Mouse (Mus musculus) limb, embryonic 12.5 days (tissue): ENCODE measurements around the gene Reps1. TPM values are rescaled to one million over a fixed set of nuclear protein-coding genes. Genes with fewer than 3 reads are reported as not detected.
A peak's percentile ranks its signal among the peaks of the same experiment; 100 is the strongest.

Experiments used
- ATAC-seq: fragments of 200-750 bp; cut with Nextera tagmentation; 2 replicates; pipeline ENCODE4 v1.8.0; 2017; ENCODE audit warnings: low read depth, moderate TSS enrichment; ENCODE audit not compliant: insufficient number of reproducible peaks, insufficient read depth, low FRiP score, low TSS enrichment
- H3K27ac ChIP-seq: fragments of 300-500 bp; sonication (generic); 2 replicates; pipeline ENCODE4 v1.5.1; 2016; ENCODE audit warnings: mild to moderate bottlenecking, moderate library complexity
- H3K27me3 ChIP-seq: fragments of 300-500 bp; sonication (generic); 2 replicates; pipeline ENCODE4 v1.6.1; 2016; ENCODE audit warnings: mild to moderate bottlenecking, moderate library complexity
- H3K36me3 ChIP-seq: fragments of 300-500 bp; sonication (generic); 2 replicates; pipeline ENCODE4 v1.6.1; 2016; ENCODE audit warnings: mild to moderate bottlenecking, moderate library complexity
- H3K4me1 ChIP-seq: fragments of 300-500 bp; sonication (generic); replicated peaks from 2 replicates; pipeline ENCODE4 v1.6.1; 2016
- H3K4me2 ChIP-seq: fragments of 300-500 bp; sonication (generic); 2 replicates; pipeline ENCODE4 v1.6.1; 2016; ENCODE audit warnings: mild to moderate bottlenecking, moderate library complexity
- H3K4me3 ChIP-seq: fragments of 300-500 bp; sonication (generic); replicated peaks from 2 replicates; pipeline ENCODE4 v1.5.1; 2016; ENCODE audit warnings: mild to moderate bottlenecking
- H3K9ac ChIP-seq: fragments of 300-500 bp; sonication (generic); replicated peaks from 2 replicates; pipeline ENCODE4 v1.6.1; 2016; ENCODE audit warnings: mild to moderate bottlenecking, moderate library complexity
- H3K9me3 ChIP-seq: fragments of 300-500 bp; sonication (generic); 2 replicates; pipeline ENCODE4 v1.6.1; 2016; ENCODE audit warnings: mild to moderate bottlenecking, moderate library complexity
- WGBS: fragments of 180-500 bp; shearing (Covaris S2); methylation state at CpG from one replicate; pipeline ENCODE4 v1.1.7; 2016; 5-methylcytosine and 5-hydroxymethylcytosine counted together
- polyA plus RNA-seq: library from polyadenylated mRNA; unstranded; fragments of >200 nt; fragmentation: Nextera tagmentation; extraction: Ambion mirVana; gene quantifications from 2 replicates; pipeline ENCODE4 v1.2.1, GENCODE M21; 2016

Gene Reps1
- polyA plus RNA-seq = 21.3 and 38.1 TPM in 2 replicates

DNA sequence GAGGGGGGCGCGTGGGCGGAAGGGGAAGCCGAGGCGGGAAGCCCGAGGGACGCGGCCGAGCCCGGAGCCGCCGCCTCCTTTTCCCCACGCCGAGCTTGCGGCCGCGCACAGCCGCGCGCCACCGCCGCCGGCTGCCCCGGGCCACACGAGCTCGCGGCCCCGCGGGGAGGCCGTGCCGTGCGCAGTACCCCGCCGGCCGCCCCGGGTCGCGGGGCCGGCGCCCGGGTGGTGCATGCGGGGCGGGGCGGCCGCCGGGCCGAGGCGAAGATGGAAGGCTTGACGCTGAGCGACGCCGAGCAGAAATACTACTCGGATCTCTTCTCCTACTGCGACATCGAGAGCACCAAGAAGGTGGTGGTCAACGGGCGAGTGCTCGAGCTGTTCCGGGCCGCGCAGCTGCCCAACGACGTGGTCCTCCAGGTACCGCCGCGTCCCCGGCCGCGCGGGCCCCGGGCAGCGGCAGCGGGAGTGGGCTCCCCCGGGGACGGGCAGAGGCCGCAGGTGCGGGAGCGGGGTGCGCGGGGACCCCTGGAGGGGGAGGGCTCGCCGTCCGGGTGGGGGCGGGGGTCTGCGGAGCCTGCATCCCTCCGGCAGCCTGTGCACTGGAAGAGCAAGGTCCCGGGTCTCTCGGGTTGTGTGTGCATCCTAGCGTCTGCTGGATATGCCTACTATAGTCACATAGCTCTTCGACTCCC, at the start of gene Reps1:
TSS of gene Reps1 (plus strand) at position 166 of the 695 bp plus-strand sequence.
- Histone ChIP-seq H3K27me3 (no peaks in the 10 kb centered on the region), H3K4me1 (peaks cover 31% of the 10 kb centered on the region), H3K27ac (peak within 1 kb of the TSS; percentile 95), H3K4me3 (peak within 1 kb of the TSS; percentile 96), H3K9ac (peak within 1 kb of the TSS; percentile 95), H3K9me3 (no peaks in the 10 kb centered on the region), H3K4me2 (peak within 1 kb of the TSS; percentile 65), H3K36me3 (no peaks in the 10 kb centered on the region)
- ATAC-seq = peak; percentile 64
- WGBS = under 1% methylated on average over 88 of the region's 90 CpGs

DNA sequence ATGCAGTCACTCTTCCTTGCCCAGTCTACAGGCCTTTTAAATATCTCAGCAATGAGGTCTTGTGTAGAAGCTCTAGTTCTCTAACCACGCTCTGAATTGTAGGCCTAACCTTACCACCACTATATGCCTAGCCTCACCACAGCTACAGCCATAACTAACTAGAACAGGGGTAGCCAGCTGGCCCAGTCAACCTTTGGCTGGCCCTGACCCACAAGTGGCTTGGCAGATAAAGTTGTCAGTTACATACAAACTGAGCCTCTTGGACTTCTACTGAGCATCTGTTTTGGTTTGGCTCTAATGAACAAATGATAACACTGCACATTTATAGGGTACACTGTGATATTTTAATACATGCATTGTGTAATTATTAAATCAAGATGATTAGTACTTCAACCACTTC, 48.9 kb upstream of the Reps1 start:
- H3K9ac ChIP-seq = no peak overlapping the region
- no peaks in the 10 kb centered on the region for H3K27me3 ChIP-seq
- 83% methylated on average over 1 of the region's 1 CpGs for WGBS
- H3K4me1 ChIP-seq = no peaks in the 10 kb centered on the region
- H3K36me3 ChIP-seq = peaks cover 21% of the 10 kb centered on the region
- ATAC-seq = no peak
- no peak overlapping the region for H3K4me3 ChIP-seq
- no peak overlapping the region for H3K4me2 ChIP-seq
- H3K9me3 ChIP-seq = no peaks in the 10 kb centered on the region
- H3K27ac ChIP-seq = no peak overlapping the region

DNA sequence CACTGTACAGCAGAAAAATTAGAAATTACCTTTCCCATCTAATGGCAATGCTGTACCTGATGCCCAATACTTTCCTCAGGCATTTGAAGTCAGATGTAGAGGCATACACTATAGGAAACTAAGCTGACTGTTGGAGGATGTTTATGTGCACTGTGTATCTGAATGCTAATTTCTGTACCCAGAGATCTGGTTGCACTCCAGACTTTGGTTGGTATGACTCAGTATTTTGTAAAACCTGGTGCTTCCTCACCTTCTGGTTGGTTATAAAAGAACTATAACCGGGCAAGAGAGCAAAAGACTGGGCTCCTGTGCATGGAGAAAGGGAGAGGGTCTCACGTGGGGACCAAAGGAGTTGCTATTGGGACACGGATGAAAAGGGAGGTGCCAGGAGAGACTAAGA, 48.4 kb upstream of the Reps1 start:
- Histone ChIP-seq H3K4me3 (no peak overlapping the region), H3K4me2 (no peak overlapping the region), H3K9me3 (no peaks in the 10 kb centered on the region), H3K27me3 (no peaks in the 10 kb centered on the region), H3K27ac (no peak overlapping the region), H3K36me3 (peaks cover 23% of the 10 kb centered on the region), H3K4me1 (no peaks in the 10 kb centered on the region), H3K9ac (no peak overlapping the region)
- no peak for ATAC-seq
- WGBS = 88% methylated on average over 3 of the region's 3 CpGs

DNA sequence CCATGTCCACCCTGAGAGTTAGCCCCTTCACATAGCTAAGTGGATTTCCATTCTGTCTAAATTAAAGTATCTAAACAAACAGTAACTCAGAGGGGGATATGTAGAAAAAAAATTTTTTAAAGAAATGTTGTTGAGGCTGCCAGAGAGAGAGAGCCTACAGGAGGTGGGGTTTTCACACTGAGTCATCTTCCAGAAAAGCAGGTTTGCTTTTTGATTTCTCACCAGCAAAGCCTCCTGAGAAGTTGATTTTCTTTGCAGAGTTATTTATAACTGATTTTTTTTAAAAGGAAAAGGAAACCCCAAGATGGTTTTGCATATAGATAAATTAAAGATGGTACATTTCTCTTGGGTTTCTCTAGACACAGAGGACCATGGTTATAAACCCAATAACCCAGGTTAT, 47.5 kb upstream of the Reps1 start:
- no peaks in the 10 kb centered on the region for H3K9me3 ChIP-seq
- H3K36me3 ChIP-seq = peaks cover 23% of the 10 kb centered on the region
- no peak overlapping the region for H3K27ac ChIP-seq
- ATAC-seq = no peak
- H3K9ac ChIP-seq = no peak overlapping the region
- H3K4me2 ChIP-seq = no peak overlapping the region
- no peaks in the 10 kb centered on the region for H3K27me3 ChIP-seq
- H3K4me1 ChIP-seq = no peaks in the 10 kb centered on the region
- no peak overlapping the region for H3K4me3 ChIP-seq

DNA sequence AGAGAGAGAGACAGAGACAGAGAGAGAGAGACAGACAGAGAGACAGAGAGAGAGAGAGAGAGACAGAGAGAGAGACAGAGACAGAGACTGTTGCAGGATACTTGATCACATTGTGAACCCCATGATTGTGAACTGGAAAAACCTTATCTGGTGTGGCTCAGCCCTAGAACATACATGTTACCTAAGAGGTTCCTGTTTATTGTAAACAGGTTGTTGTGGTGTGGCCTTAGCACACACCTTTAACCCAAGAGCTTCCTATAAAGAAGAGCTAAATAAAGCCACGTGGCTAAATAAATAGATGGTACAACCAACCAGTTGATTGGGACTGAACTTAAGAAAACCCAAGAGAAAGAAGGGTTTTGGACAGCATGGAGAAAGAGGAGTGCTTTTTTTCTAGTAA, 45.9 kb upstream of the Reps1 start:
- H3K9me3 ChIP-seq = no peaks in the 10 kb centered on the region
- no peak for ATAC-seq
- H3K36me3 ChIP-seq = peaks cover 33% of the 10 kb centered on the region
- H3K4me2 ChIP-seq = no peak overlapping the region
- WGBS = 58% methylated on average over 1 of the region's 1 CpGs
- no peaks in the 10 kb centered on the region for H3K27me3 ChIP-seq
- no peak overlapping the region for H3K27ac ChIP-seq
- no peak overlapping the region for H3K9ac ChIP-seq
- H3K4me3 ChIP-seq = no peak overlapping the region
- H3K4me1 ChIP-seq = no peaks in the 10 kb centered on the region

DNA sequence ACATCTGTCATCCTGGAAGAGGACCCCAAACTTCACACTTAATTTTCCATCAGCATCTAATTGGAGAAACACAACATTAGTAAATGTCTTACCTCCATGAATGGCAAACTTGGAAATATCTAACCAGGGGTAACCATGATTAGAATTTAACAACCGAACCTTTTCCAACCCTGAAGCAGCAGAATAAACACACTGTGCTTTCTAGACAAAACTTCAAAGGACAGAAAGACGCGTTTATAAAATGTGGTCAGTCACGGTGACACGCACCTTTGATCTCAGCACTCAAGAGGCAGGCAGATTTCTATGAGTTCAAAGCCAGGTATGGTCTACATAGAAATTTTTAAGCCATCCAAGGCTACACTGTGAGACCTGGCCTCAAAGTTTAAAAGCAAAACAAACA, 43.9 kb upstream of the Reps1 start:
- H3K27me3 ChIP-seq = no peaks in the 10 kb centered on the region
- no peak overlapping the region for H3K4me2 ChIP-seq
- H3K4me3 ChIP-seq = no peak overlapping the region
- peaks cover 48% of the 10 kb centered on the region for H3K36me3 ChIP-seq
- H3K4me1 ChIP-seq = no peaks in the 10 kb centered on the region
- no peak overlapping the region for H3K9ac ChIP-seq
- no peak for ATAC-seq
- H3K9me3 ChIP-seq = no peaks in the 10 kb centered on the region
- WGBS = 69% methylated on average over 5 of the region's 5 CpGs
- H3K27ac ChIP-seq = no peak overlapping the region

DNA sequence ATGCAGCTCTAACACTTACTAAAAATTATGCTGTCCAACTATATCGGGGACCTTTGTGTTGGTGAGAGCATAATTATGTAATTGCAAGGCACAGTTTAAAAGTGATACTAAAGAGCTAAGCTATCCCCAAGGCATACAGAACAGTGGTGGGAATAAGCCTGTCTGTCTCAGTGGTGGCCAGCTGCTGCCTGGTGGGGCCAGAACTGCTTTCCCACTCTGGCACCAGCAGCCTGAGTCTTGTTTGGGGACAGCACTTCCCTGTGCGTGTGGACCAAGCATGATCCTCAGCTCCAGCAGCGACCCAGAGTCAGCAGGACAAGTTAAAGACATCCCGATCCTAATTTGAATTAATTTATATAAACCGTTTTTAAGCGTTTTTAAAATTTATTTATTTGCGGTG, 35.2 kb upstream of the Reps1 start:
- H3K9me3 ChIP-seq = no peaks in the 10 kb centered on the region
- H3K4me3 ChIP-seq = no peak overlapping the region
- peaks cover 9% of the 10 kb centered on the region for H3K4me1 ChIP-seq
- no peaks in the 10 kb centered on the region for H3K27me3 ChIP-seq
- H3K27ac ChIP-seq = no peak overlapping the region
- ATAC-seq = no peak
- WGBS = 87% methylated on average over 7 of the region's 7 CpGs
- peaks cover 27% of the 10 kb centered on the region for H3K36me3 ChIP-seq
- no peak overlapping the region for H3K4me2 ChIP-seq
- H3K9ac ChIP-seq = no peak overlapping the region

DNA sequence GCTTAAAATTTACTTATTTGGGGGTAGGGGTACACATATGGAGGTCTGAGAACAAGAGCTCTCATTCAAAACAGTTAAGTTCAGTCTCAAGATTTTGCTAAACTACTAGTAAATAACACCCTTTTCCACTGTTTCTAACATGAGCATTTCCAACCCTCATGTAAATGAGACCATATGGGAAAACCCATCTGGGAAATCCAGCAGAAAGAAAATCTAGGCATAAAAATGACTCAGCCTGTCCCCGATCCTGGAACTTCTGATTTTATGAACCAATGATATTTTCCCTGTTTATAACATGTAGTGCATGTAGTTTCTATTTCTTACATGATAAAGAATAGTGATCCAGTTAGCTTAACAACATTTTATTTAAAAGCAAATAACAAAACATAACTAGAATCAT, 34.8 kb upstream of the Reps1 start:
- H3K27me3 ChIP-seq = no peaks in the 10 kb centered on the region
- H3K9me3 ChIP-seq = no peaks in the 10 kb centered on the region
- H3K9ac ChIP-seq = no peak overlapping the region
- ATAC-seq = no peak
- peaks cover 26% of the 10 kb centered on the region for H3K36me3 ChIP-seq
- H3K27ac ChIP-seq = no peak overlapping the region
- peak overlapping the region; percentile 62; the same call in 1 of the 2 replicates for H3K4me2 ChIP-seq
- no peak overlapping the region for H3K4me3 ChIP-seq
- H3K4me1 ChIP-seq = peaks cover 9% of the 10 kb centered on the region
- 77% methylated on average over 1 of the region's 1 CpGs for WGBS

DNA sequence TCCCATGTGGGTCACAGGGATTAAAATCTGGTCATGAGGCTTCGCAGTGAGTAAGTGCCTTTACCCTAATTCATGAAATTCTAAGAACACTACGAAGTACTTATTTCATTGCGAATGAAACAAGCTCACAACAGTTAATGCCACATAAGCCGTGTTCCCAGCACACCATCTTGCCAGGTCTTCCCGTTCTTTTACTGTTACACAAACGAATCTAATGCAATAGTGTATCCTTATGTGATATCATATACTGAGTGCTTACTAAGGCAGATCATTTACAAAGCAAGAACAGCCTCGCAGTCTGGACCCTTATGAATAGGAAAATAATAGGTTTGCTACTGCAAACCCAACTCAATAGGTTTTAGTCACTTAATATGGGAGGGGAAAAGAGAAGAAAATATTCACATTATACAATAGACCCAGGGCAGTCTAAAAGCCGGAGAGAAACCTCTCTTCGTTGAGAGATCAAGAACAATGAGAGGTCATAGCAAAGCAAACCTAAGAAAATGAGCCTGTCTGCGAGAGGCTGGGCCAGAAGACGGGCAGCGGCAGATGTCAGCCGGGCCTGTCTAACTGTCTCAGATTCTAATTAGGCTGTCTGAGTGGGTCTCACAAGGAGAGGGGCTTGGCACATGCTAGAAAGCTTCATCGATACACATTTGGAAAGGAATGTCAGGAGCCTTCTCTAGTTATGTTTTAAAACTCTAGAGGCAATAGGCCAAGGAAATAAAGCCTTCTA, 33.9 kb upstream of the Reps1 start:
- Histone ChIP-seq H3K4me1 (peaks cover 9% of the 10 kb centered on the region), H3K9me3 (no peaks in the 10 kb centered on the region), H3K4me2 (peak overlapping the region; percentile 62), H3K9ac (peak overlapping the region; percentile 85), H3K27ac (peak overlapping the region; percentile 97), H3K4me3 (peak overlapping the region; percentile 68), H3K27me3 (no peaks in the 10 kb centered on the region), H3K36me3 (peaks cover 19% of the 10 kb centered on the region)
- WGBS = 40% methylated on average over 14 of the region's 14 CpGs
- ATAC-seq = no peak

DNA sequence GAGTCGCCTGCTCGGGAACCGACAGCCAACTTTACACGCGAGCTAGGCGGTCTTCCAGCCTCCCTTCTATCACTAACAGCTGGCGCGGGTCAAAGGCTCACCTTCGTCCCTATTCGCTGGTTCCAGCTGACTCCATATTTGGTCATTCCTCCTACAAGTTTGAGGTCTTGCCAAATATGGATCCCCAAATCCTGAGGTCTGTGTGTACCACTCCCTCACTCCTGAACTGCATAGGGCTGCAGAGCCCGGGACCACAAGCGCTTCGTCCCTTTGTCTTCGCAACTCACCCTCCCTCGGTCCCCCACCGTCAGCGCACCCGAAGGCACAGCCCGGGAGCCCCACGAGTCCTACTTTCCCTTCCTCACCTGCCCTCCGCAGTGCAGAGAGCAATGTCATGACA, 33.3 kb upstream of the Reps1 start:
- under 1% methylated on average over 21 of the region's 21 CpGs for WGBS
- Histone ChIP-seq H3K36me3 (peaks cover 14% of the 10 kb centered on the region), H3K9ac (peak overlapping the region; percentile 85), H3K9me3 (no peaks in the 10 kb centered on the region), H3K27ac (peak overlapping the region; percentile 97), H3K4me2 (peak overlapping the region; percentile 62), H3K4me1 (peaks cover 9% of the 10 kb centered on the region), H3K27me3 (no peaks in the 10 kb centered on the region), H3K4me3 (peak overlapping the region; percentile 68)
- peak; percentile 88 for ATAC-seq

DNA sequence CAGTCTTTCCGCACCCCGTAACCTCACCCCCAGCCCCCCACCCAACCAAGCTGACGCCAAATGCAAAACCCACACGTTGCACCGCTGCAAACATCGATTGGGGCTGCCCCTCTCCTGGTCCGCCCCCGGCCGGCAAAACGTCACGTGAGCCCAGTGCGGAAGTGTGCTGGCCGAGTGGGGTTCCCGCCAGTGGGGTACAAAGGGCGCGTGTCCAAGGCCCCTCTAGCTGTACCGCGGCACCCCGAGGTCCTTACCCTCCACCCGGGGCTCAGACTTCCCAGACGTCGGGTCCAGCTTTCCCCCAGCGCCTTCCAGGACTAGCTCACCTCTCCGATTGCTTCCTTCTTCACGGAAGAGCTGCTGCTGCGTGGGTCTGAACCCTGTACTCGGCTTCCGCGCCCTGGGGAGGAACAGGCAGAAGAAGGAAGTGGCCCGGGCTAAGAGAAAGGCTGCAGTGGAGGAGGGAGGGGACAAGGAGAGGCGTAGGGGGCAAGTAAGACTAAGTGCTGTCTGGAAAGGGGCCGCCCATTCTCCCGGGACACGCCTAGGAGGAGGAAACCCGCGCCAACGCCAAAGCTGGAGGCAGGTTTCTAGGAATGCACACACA, 32.8 kb upstream of the Reps1 start, which contains the start of gene Abracl:
TSS of gene Abracl (minus strand) at position 548 of the 607 bp plus-strand sequence.
- Histone ChIP-seq H3K27me3 (no peaks in the 10 kb centered on the region), H3K9ac (peak within 1 kb of the TSS; percentile 85), H3K36me3 (peaks cover 8% of the 10 kb centered on the region), H3K4me1 (peaks cover 9% of the 10 kb centered on the region), H3K4me2 (peak within 1 kb of the TSS; percentile 62), H3K27ac (peak within 1 kb of the TSS; percentile 97), H3K9me3 (no peaks in the 10 kb centered on the region), H3K4me3 (peak within 1 kb of the TSS; percentile 68)
- WGBS = under 1% methylated on average over 37 of the region's 37 CpGs
- peak; percentile 98 for ATAC-seq
